Mouse (Mus musculus) heart, adult 2 months (tissue): ENCODE data around the gene Syn3.

ENCODE experiments used
- CTCF ChIP-seq: fragments of 200-600 bp; IDR thresholded peaks from 2 replicates; pipeline ENCODE4 v1.8.1; 2022; ENCODE audit warnings: antibody characterized with exemption, mild to moderate bottlenecking, moderate library complexity
- EP300 ChIP-seq: fragments of 200-500 bp; IDR thresholded peaks from 2 replicates; pipeline ENCODE4 v1.6.1; 2011; ENCODE audit warnings: low read depth, low read length, control low read depth; ENCODE audit not compliant: insufficient read depth
- POLR2A ChIP-seq: fragments of 200-500 bp; IDR thresholded peaks from 2 replicates; pipeline ENCODE4 v1.6.1; 2011; ENCODE audit warnings: mild to moderate bottlenecking, low read depth, low read length, control low read depth; ENCODE audit not compliant: insufficient read depth

DNA sequence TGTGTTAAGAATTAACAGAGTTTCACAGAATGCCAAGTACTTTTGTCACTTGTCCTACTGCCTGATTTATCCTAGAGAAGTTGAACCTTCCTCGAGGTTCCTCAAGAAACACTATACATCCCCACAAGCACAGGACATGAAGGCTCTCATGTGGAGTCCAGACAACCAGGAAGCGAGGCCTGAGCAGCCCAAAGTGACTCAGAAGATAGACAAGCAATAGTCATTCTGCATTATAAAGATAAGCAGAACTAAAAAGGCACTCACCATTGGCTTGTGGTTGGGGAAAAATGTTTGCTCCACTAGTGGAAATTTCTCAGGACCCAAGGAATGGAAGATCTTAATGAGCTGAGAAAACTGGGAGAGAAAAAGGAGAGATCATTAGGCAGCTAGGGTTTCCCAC is 147.4 kb downstream of the Syn3 start:
- TF ChIP-seq POLR2A (no peak), CTCF (no peak), EP300 (no peak)
